Mouse (Mus musculus) embryonic facial prominence, embryonic 14.5 days (tissue): Measurements from ENCODE around the gene P4ha2. TPM values are rescaled to one million over a fixed set of nuclear protein-coding genes. Genes with fewer than 3 reads are reported as not detected.
A peak's percentile ranks its signal among the peaks of the same experiment; 100 is the strongest.

Experiments
- ATAC-seq: fragments of 200-750 bp; cut with Nextera tagmentation; 2 replicates; pipeline ENCODE4 v1.8.0; 2017; ENCODE audit warnings: low read depth, moderate number of reproducible peaks, moderate TSS enrichment
- DNase-seq: peaks from one replicate; pipeline ENCODE4 v3.0.0-alpha.2; 2015; ENCODE audit warnings: low spot score
- H3K27ac ChIP-seq: fragments of 300-500 bp; sonication (generic); replicated peaks from 2 replicates; pipeline ENCODE4 v1.5.1; 2014; ENCODE audit warnings: low read depth, mild to moderate bottlenecking, low read length, moderate library complexity
- H3K27me3 ChIP-seq: fragments of 300-500 bp; sonication (generic); replicated peaks from 2 replicates; pipeline ENCODE4 v1.6.1; 2014; ENCODE audit warnings: low read length; ENCODE audit not compliant: control insufficient read depth, insufficient read depth
- H3K36me3 ChIP-seq: fragments of 300-500 bp; sonication (generic); 2 replicates; pipeline ENCODE4 v1.6.1; 2014; ENCODE audit warnings: low read length, mixed read lengths; ENCODE audit not compliant: control insufficient read depth, insufficient read depth
- H3K4me1 ChIP-seq: fragments of 300-500 bp; sonication (generic); 2 replicates; pipeline ENCODE4 v1.6.1; 2014; ENCODE audit warnings: antibody characterized with exemption, low read length; ENCODE audit not compliant: control insufficient read depth, insufficient read depth
- H3K4me2 ChIP-seq: fragments of 300-500 bp; sonication (generic); 2 replicates; pipeline ENCODE4 v1.6.1; 2014; ENCODE audit warnings: low read depth, mild to moderate bottlenecking, low read length, moderate library complexity, mixed read lengths
- H3K4me3 ChIP-seq: fragments of 300-500 bp; sonication (generic); 2 replicates; pipeline ENCODE4 v1.5.1; 2014; ENCODE audit warnings: low read depth, mild to moderate bottlenecking, low read length
- H3K9ac ChIP-seq: fragments of 300-500 bp; sonication (generic); 2 replicates; pipeline ENCODE4 v1.6.1; 2014; ENCODE audit warnings: low read depth, mild to moderate bottlenecking, low read length, moderate library complexity, mixed read lengths
- H3K9me3 ChIP-seq: fragments of 300-500 bp; sonication (generic); 2 replicates; pipeline ENCODE4 v1.6.1; 2016; ENCODE audit warnings: low read length; ENCODE audit not compliant: control insufficient read depth
- WGBS: fragments of 180-500 bp; shearing (Covaris S2); extraction: QIAGEN DNeasy Blood & Tissue Kit; methylation state at CpG from one replicate; pipeline ENCODE4 v1.1.7; 2014; 5-methylcytosine and 5-hydroxymethylcytosine counted together
- polyA plus RNA-seq: library from polyadenylated mRNA; unstranded; fragments of >200 nt; fragmentation: Nextera tagmentation; extraction: Ambion mirVana; gene quantifications from 2 replicates; pipeline ENCODE4 v1.2.1, GENCODE M21; 2014

Gene P4ha2
- polyA plus RNA-seq, 1 experiment from 2014 or later = 120 TPM

DNA sequence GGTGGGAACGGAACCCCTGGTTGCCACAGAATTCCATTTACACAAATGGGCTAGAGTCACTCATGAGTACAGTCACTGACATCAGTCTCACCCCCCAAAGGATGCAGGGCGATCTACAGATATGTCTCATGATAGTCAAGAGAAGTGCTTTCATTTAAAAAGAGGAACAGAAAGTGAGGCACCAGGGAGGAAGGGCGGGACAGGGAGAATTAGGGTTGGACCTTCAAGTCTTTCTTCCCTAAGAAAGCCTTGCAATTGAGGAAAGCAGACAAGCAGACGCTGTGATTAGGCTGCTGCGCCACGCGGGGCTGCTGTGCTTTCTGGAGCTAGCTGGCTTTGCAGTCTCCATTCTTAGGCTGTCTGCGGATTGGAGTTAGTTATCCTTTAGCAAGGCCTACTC is 8.2 kb upstream of the P4ha2 start:
- Histone ChIP-seq H3K27ac (no peak overlapping the region), H3K9ac (no peak overlapping the region), H3K4me1 (peaks cover 4% of the 10 kb centered on the region; the same call in 1 of the 2 replicates), H3K9me3 (no peaks in the 10 kb centered on the region), H3K4me2 (no peak overlapping the region), H3K27me3 (no peaks in the 10 kb centered on the region), H3K4me3 (no peak overlapping the region), H3K36me3 (no peaks in the 10 kb centered on the region)
- WGBS = 62% methylated on average over 8 of the region's 8 CpGs
- ATAC-seq (no peak), DNase-seq (peak; percentile 29)

DNA sequence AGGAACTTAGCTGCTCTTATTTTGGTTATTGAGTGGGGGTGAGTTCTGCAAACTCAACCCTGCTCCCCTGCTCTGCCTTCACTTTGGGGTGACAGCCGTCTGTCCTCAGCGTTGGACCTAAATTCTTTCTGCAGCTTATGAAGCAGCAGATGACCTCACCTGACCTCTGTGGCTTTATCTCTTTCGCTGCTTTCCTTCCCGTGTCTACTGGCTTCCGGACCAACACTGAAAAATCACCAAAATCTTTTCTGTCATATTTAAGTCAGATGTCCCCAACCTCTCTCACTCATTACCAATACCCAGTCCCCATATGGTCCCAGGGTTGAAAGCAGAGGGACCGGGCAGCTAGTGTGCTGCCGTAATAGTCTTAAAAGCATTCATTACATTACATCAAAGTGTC is 7.7 kb upstream of the P4ha2 start:
- no peak for ATAC-seq

DNA sequence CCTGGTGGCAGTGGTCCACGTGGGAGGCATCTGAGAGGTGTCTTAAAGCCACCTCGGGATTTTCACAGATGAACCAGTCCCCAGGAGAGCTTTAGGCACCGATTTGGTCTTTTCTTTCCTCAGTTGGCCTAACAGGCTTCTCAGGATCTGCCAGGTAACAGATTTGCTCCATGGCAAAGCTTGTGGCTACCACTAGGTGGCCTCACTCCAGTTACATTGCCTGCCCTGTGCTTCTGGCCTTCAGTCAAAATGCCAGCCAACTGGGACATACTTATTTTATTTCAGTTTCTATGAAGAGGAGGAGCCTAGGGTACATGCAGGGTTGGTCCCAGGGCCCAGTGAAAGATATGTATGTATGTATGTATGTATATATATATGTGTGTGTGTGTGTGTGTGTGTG is 6.9 kb upstream of the P4ha2 start:
- Histone ChIP-seq H3K4me2 (no peak overlapping the region), H3K36me3 (no peaks in the 10 kb centered on the region), H3K9me3 (no peaks in the 10 kb centered on the region), H3K4me1 (peaks cover 4% of the 10 kb centered on the region; the same call in 1 of the 2 replicates), H3K27ac (no peak overlapping the region), H3K27me3 (no peaks in the 10 kb centered on the region), H3K9ac (no peak overlapping the region), H3K4me3 (no peak overlapping the region)
- DNase-seq = peak; percentile 69
- ATAC-seq = no peak
- 0% methylated on average over 3 of the region's 3 CpGs for WGBS

More for the DNA sequence above, 7.7 kb upstream of the P4ha2 start:
- no peaks in the 10 kb centered on the region for H3K9me3 ChIP-seq
- no peaks in the 10 kb centered on the region for H3K27me3 ChIP-seq
- WGBS = 49% methylated on average over 7 of the region's 7 CpGs
- H3K27ac ChIP-seq = no peak overlapping the region
- H3K9ac ChIP-seq = no peak overlapping the region
- peaks cover 4% of the 10 kb centered on the region; the same call in 1 of the 2 replicates for H3K4me1 ChIP-seq
- H3K4me2 ChIP-seq = no peak overlapping the region
- no peak for DNase-seq
- H3K36me3 ChIP-seq = no peaks in the 10 kb centered on the region
- H3K4me3 ChIP-seq = no peak overlapping the region

DNA sequence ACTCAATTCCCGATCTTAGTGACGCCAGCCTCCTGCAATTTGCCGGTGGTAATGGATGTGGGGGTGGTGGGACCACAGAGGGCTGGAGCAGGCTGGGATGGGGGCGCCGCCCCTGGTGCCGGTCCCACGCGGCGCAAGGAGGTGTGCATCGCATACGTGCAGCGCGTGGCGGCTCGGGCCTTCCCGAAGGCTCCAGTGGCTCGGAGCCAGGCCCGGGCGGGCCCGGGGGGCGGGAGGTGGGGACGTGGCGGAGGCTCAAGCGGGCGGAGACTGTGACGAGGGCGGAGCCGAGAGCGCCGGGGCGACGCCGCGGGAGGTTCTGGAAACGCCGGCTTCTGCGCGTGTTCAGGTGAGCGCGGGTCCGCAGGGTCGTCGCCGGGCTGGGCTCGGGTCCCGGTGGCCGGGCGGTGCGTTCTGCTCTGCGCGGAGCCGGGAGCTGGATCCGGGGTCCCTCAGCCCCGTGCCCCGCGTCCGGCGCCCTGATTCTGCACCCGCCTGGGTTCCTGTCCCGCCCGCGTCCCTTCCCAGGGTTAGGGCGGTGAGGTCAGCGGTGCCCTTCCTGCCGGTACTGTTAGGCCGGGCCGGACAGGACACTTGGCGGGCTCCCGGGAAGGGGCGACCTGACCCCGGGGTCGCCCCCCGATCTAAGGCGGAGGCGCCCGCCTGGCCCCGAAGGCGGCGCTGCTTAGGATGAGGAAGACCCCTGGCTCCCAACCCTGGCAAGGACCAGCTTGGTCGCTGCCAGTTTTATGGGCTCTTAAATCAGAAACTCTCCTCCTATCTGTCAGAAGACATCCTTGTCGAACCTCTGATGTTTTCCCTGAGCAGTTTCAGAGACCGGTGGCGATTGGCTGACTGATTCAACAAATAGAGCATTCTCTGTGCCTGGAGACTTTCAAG is 1.0 kb downstream of the P4ha2 start:
- Histone ChIP-seq H3K9me3 (no peaks in the 10 kb centered on the region), H3K36me3 (0 out of 2 replicates have a peak, but pooled peaks cover 1% of the 10 kb centered on the region), H3K9ac (peak overlapping the region; percentile 84), H3K4me3 (peak overlapping the region; percentile 77), H3K27me3 (no peaks in the 10 kb centered on the region), H3K4me1 (peaks cover 24% of the 10 kb centered on the region), H3K27ac (peak overlapping the region; percentile 67), H3K4me2 (peak overlapping the region; percentile 97)
- peak; percentile 91 for ATAC-seq
- DNase-seq = peak; percentile 91
- 2% methylated on average over 39 of the region's 83 CpGs for WGBS

DNA sequence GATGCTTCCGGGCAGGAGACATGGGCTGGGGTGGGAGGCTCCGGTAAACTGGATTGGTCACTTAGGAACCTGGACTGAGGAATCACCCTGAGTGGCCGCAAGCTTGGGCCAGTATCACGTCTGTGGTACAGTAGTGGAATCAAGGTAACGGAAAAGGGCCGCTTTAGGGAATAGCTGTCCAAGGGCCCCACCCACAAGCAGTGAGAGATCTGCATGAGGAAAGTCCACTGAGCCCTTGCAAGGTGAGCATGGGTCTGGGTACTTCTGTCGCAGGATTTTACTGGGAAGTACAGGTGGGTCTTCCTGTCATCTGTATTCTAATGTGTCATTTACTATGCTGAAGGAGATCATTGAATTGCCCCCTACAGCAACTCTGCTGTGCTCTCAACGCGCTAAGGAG is 1.8 kb downstream of the P4ha2 start:
- ATAC-seq = no peak
- H3K4me3 ChIP-seq = peak overlapping the region; percentile 77
- WGBS = 72% methylated on average over 9 of the region's 9 CpGs
- H3K9me3 ChIP-seq = no peaks in the 10 kb centered on the region
- peaks cover 26% of the 10 kb centered on the region for H3K4me1 ChIP-seq
- H3K27ac ChIP-seq = no peak overlapping the region
- DNase-seq = no peak
- no peaks in the 10 kb centered on the region for H3K27me3 ChIP-seq
- H3K36me3 ChIP-seq = 0 out of 2 replicates have a peak, but pooled peaks cover 4% of the 10 kb centered on the region
- peak overlapping the region; percentile 84 for H3K9ac ChIP-seq
- H3K4me2 ChIP-seq = peak overlapping the region; percentile 97

DNA sequence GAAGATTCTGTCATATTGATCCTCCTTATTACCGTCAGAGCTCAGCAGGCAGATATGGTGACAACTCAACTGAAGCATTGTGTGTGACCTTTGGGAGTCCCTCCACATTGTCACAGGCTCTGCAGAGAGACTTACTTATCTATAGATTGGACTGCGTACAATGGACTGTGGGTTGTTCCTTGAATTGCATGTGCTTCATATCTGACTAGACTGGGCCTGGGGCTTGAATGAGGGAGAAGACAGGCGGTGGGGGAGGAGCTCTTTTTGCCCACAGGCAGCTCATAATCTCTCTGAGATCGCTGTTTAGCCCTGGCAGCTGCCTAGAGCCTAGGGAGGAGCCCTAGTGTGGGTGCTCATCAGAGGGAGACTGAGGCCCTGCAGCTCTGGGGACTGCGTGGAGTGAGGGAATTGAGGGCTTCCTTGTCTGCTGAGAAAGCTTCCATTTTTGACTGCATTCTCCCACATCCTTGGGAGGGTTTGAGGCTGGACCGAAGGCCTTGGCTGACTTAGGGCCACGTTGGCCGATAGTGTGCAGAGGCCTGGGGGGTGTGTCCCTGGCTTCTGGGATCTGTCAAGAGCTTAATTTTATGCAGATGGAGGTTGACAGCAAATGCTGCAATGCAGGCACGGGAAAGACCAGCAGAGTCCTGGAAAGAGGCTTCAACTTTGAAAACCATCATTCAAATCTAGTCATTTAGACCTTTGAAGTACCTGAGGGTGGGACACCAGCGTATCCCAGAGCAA is 3.0 kb downstream of the P4ha2 start:
- Histone ChIP-seq H3K4me3 (peak overlapping the region; percentile 8; the same call in 1 of the 2 replicates), H3K9me3 (no peaks in the 10 kb centered on the region), H3K36me3 (0 out of 2 replicates have a peak, but pooled peaks cover 4% of the 10 kb centered on the region), H3K9ac (0 out of 2 replicates have a peak overlapping the region, but pooled peaks have one; percentile 14), H3K4me2 (peak overlapping the region; percentile 97), H3K27ac (no peak overlapping the region), H3K4me1 (peaks cover 31% of the 10 kb centered on the region), H3K27me3 (no peaks in the 10 kb centered on the region)
- 63% methylated on average over 10 of the region's 10 CpGs for WGBS
- DNase-seq (peak; percentile 26), ATAC-seq (no peak)

DNA sequence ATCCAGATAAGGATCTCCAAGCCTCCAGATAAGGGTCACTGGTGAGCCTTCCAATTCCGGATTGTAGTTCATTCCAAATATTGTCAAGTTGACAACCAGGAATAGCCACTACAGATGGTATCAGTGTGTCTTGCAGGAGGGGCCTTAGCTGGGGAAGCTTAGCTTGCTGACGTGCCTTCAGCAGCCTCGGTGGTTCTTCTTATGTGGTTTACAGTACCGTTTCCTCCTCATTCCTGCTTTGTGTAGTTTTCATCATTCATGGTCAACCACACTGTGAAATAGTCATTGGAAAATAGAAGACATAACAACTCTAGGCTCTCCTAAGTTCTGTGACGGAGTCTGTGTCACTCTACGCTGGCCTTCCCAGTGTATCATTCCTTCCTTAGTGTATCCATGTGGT is 5.1 kb downstream of the P4ha2 start:
- no peaks in the 10 kb centered on the region for H3K9me3 ChIP-seq
- no peak overlapping the region for H3K27ac ChIP-seq
- ATAC-seq = no peak
- H3K36me3 ChIP-seq = 0 out of 2 replicates have a peak, but pooled peaks cover 7% of the 10 kb centered on the region
- DNase-seq = no peak
- H3K9ac ChIP-seq = no peak overlapping the region
- 86% methylated on average over 5 of the region's 6 CpGs for WGBS
- H3K27me3 ChIP-seq = no peaks in the 10 kb centered on the region
- H3K4me1 ChIP-seq = peaks cover 38% of the 10 kb centered on the region
- H3K4me3 ChIP-seq = no peak overlapping the region
- H3K4me2 ChIP-seq = no peak overlapping the region

DNA sequence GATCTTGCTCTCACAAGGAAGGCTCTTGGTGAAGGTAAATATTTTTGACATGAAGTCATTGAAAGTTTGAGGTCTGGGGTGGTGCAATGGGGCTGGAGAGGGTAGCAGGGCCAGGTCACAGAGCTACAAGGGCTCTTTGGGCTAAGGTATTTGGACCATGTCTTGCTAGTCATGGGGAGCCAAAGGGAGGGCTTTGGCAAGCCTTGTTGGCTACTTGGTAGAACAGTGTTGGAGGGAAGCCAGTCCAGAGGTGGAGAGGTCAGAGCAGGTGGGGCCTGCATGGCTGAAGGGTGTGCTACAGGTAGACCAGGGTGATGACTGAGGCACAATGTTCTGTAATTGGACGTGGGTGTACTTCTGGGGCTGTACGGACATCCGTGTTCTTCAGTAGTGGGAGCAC is 6.8 kb downstream of the P4ha2 start:
- WGBS = 83% methylated on average over 3 of the region's 3 CpGs
- Histone ChIP-seq H3K27ac (peak overlapping the region; percentile 52), H3K9me3 (no peaks in the 10 kb centered on the region), H3K4me1 (peaks cover 38% of the 10 kb centered on the region), H3K27me3 (no peaks in the 10 kb centered on the region), H3K9ac (0 out of 2 replicates have a peak overlapping the region, but pooled peaks have one; percentile 25), H3K36me3 (0 out of 2 replicates have a peak, but pooled peaks cover 14% of the 10 kb centered on the region), H3K4me3 (no peak overlapping the region), H3K4me2 (peak overlapping the region; percentile 3; the same call in 1 of the 2 replicates)
- DNase-seq (no peak), ATAC-seq (no peak)
